Mouse (Mus musculus) neutrophil, adult 5-6 weeks (primary cell): ENCODE measurements around the gene Lrrc75a. TPM values are rescaled to one million over a fixed set of nuclear protein-coding genes. Genes with fewer than 3 reads are reported as not detected.

Experiments
- ATAC-seq: fragments of 151-379, 151-347 bp; 2 replicates; pipeline ENCODE4 v1.8.0; 2017; ENCODE audit warnings: mild to moderate bottlenecking, moderate TSS enrichment; ENCODE audit not compliant: insufficient number of reproducible peaks, poor library complexity, low FRiP score, severe bottlenecking; ENCODE audit errors: extremely low read depth
- total RNA-seq: library from RNA; stranded (forward); fragments of 200-1000 nt; gene quantifications from 2 replicates; pipeline ENCODE4 v1.2.3, GENCODE M21; 2017

The Lrrc75a gene
- total RNA-seq, 1 experiment from 2014 or later: 3.4 TPM

DNA sequence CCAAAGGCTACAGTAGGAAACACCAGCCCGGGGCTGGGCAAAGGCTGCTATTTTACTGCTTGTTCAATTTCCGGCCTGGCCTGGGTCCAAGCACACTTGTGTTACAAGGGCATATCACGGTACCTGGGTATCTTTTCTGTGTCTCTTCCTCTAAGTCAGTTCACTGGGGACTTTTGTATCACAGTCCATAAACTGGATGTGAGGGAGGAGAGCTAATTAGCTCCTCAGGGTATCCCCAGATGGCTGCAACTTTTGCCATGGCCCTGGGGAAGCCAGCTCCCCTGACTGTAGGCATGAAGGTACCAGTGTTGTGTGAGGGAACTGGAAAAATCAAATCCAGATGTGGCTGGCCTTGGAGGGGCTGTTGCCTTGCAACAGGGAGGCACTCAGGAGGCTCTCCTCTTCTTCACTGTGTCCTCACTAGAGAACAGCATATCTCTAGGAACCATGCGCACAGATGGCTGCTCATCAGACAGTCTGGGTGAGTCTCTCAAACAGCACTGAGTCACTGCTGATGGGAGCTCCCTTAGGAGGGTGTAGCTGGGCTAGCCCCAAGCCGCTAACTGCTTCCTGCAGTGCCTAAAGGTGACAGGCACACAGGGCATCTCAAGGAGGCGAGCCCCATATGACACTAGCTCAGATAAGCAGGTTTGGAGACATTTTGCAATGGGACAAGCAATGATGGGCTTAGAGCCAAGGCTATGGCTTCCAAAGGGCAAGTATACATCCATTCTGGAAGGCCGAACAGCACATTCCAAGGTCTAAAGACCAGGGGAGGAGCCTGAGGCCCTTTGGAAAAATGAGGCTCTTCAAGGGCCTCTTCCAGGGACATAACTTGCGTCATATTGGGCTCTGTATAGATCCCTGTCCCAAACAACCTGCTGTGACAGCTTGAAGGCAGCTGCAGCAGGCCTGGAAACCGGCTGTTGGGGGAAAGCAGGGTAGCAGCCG is 23.7 kb downstream of the Lrrc75a start:
- no peak for ATAC-seq

- no peak for ATAC-seq
These were observed 25.5 kb downstream of the Lrrc75a start for GRCm38 (mm10) chr11:62622850-62623249.

DNA sequence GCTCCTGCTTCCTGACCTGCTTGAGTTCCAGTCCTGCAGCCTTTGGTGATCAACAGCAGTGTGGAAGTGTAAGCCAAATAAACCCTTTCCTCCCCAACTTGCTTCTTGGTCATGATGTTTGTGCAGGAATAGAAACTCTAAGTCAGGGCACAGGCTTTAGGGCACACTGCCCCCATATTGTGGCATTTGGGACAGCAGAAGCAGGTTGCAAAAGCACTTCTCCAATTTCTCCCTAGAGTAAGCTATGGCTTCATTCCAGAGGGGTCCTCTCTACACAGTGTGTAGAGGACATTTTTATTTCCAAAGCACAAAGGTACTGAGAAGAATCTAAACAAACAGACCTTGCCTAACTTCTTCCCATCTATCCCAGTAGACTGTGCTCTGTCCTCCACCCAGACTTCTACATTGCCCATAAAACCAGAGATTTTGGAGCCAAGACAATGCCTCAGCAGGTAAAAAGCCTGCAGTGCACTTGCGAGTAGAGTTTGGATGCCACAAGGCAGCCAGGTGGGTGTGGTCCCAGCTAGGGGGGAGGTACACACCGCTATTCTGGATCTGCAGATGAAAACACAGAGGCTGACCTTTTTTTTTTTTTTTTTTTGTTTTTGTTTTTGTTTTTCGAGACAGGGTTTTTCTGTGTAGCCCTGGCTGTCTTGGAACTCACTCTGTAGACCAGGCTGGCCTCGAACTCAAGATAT is 26.6 kb downstream of the Lrrc75a start:
- ATAC-seq: no peak

- ATAC-seq: no peak
These were observed 27.2 kb downstream of the Lrrc75a start for GRCm38 (mm10) chr11:62621079-62621478.

DNA sequence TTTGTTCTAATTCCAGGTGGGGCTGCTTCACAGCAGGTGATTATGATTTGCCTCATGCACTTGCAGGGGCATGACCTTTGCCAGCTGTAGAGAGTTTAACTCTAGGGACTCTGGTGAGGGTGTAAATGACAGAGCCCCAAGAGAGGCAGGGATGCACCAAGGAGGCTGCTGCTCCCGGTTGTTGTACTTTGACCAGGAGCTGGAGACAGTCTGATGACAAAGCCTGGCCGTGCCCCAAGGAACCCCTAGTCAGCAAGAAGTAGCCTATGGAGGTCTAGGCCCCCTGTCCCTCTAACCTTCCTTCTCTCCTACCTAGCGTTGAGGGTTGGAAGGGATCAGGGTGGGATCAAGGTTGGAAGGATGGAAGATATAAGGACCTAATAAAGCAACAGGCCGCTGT is 32.9 kb downstream of the Lrrc75a start:
- no peak for ATAC-seq

- ATAC-seq: no peak
These were observed 33.4 kb downstream of the Lrrc75a start for GRCm38 (mm10) chr11:62614876-62615410.

- peak; percentile 88 for ATAC-seq
These were observed 34.5 kb downstream of the Lrrc75a start for GRCm38 (mm10) chr11:62613657-62614365.

- no peak for ATAC-seq
These were observed 35.7 kb downstream of the Lrrc75a start for GRCm38 (mm10) chr11:62612604-62613003.

- ATAC-seq: no peak
These were observed 38.0 kb downstream of the Lrrc75a start for GRCm38 (mm10) chr11:62610304-62610703.

DNA sequence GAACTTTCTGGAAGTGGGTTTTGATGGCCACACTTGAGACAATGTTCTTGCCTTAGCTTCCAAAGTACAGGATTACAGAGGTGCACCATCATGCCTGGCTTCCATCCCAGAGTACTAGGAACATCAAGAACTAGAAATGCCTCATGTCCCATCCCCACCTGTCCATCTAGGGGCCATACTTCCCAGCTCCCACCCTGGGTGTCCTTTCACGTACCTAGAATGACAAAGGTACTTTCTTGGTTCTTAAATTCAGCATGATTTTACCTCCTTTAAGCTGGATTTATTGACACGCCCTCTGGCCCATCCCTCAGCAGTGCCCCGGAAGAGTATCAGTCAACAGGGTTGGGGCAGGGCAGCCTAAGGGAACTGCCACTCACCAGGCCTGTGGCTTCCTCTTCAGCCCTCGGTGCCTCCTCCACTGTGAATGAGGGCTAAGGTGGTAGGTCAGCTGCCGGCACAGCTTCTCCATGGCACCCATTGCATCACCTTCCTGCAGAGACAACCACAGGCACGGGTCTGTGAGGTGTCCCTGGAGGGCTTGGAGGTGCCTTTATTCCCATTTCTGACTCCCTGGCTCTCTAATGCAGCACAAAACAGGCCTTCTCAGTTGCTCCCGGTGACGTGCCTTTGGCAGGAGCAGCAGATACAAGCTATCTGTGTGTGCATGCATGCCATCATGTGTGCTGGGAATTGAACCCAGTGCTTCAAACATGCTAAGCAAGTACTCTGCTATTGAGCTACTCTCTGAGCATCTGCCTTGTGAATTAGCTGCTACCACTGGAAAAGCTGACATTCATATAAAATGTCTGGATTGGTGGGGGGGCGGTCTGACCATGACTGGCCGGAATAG is 39.3 kb downstream of the Lrrc75a start:
- peak; percentile 68 for ATAC-seq

DNA sequence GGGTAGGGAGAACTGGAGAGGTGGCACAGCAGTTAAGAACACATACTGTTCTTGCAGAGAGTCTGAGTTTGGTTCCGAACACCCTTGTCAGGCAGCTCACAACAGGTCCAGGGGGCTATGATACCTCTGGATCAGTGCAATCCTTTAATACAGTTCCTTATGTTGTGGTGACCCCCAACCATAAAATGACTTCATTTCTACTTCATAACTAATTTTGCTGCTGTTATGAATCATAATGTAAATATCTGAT is 40.4 kb downstream of the Lrrc75a start:
- ATAC-seq: no peak

- ATAC-seq: no peak
These were observed 41.0 kb downstream of the Lrrc75a start for GRCm38 (mm10) chr11:62607170-62607951.

DNA sequence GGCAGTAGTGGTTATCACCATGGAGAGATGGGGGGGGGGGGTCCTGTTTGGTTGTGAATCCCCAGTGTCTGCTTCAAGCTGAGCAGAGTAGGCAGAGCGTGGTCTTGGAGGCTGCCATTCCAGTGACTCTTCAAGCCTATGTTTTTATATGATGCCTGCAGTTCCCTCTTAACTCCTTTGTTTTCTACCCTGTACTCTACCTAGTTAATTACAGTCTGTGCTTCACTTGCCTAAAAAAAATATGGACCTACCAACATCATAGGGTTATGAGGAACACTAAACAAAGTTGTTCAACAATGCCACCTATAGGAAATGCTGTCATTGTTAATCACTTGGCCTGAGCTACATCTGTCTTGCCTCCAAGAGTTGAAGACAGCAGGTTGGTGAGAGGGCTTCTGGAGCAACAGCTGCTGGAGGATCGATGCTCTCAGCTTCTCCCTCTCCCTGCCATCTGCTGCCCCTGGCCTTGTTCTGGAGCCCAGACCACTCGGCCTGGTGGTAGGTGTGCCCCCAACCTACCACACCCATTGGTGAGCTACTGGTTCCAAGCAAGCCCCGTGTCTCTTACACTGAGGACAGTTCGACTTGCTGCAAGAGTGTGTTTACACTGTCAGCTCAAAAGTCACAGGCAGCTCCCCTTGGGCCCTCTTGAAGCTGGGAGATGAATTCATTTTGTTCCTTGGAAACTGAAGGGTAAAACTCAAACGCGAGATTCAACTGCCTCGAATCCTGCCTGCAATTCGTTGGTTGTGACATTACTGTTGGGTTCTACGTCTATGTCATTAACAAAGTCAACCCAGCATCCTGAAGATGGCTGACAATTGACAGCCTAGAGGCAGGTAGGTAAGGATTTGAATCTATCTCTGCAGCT is 41.8 kb downstream of the Lrrc75a start:
- ATAC-seq: no peak

DNA sequence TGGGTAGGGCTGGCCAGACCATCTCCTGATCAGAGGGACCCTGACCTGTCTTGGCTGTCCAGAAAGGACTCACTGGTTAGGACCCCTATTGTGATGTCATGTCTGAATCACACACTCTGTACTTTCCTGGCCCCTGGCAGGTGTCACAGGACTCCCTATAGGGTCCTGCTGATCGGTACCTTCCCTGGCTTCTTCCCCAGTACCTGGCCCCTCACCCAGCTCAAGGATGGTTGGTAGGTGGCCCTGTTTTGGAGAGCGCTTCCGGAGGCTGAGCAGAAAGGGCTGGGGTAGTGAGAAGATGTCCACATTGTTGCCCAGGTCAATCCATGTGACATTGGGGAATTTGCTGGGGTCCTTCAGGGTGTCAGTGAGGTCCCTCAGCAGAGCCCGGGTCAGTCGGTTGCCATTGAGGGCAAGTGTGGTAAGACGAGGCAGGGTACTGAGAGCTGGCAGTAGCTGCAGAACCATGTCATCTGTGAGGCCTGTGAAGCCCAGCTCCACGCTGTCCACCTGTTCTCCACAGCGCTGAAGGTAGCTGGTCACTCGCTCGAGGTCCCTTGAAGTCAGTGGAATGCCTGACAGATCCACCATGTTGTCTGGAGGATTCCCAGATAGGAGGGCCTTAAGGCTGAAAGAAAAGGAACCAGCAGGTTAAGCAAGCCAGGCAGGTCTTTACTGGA is 42.6 kb downstream of the Lrrc75a start:
- no peak for ATAC-seq

DNA sequence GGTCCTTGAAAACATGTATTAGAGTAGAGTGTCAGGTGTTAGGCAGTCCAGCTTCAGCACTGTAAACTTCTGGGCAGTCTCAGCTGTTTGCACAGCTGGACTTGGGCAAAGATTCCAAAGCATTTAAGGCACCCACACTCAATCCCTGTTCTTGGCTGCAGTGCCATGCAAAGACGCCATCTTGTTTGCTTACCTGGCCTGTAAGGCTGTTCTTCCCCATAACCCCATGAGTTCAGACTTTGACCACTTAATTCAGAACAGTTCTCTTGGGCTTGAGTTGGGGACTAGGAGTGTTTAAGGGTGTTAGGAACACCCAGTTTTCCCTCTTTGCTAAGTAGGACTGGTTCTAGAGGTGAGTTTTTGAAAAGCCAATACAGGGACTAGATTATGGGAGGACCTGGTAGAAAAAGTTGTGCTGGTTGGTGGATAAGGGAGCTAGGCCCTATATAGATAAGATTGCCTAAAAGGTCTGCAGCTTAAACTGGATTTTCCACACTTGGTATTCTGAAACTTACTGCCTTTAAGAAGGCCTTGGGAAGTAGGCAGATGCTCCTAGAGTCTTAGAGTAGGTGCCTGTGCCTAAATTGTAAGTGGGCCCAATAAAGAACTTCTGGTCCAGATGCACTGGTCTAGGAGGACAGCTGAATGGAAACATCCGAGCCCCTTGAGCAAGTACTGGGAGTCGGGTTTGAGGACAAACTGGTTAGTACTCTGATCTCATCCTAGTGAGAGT is 43.3 kb downstream of the Lrrc75a start:
- ATAC-seq: no peak

- no peak for ATAC-seq
These were observed 44.1 kb downstream of the Lrrc75a start for GRCm38 (mm10) chr11:62604123-62604706.
